Mouse (Mus musculus) midbrain, embryonic 12.5 days (tissue): ENCODE results near the gene Plekhm3. TPM values are rescaled to one million over a fixed set of nuclear protein-coding genes. Genes with fewer than 3 reads are reported as not detected.
A peak's percentile ranks its signal among the peaks of the same experiment; 100 is the strongest.

Source experiments
- ATAC-seq: fragments of 200-750 bp; cut with Nextera tagmentation; 2 replicates; pipeline ENCODE4 v1.8.0; 2017; ENCODE audit warnings: low read depth, moderate TSS enrichment, moderate library complexity; ENCODE audit not compliant: low FRiP score
- H3K27ac ChIP-seq: fragments of 300-500 bp; sonication (generic); replicated peaks from 2 replicates; pipeline ENCODE4 v1.5.1; 2016; ENCODE audit warnings: mild to moderate bottlenecking
- H3K27me3 ChIP-seq: fragments of 300-500 bp; sonication (generic); 2 replicates; pipeline ENCODE4 v1.6.1; 2016; ENCODE audit warnings: mild to moderate bottlenecking
- H3K36me3 ChIP-seq: fragments of 300-500 bp; sonication (generic); 2 replicates; pipeline ENCODE4 v1.6.1; 2016
- H3K4me1 ChIP-seq: fragments of 300-500 bp; sonication (generic); 2 replicates; pipeline ENCODE4 v1.6.1; 2016
- H3K4me2 ChIP-seq: fragments of 300-500 bp; sonication (generic); replicated peaks from 2 replicates; pipeline ENCODE4 v1.6.1; 2016; ENCODE audit warnings: mild to moderate bottlenecking, moderate library complexity
- H3K4me3 ChIP-seq: fragments of 300-500 bp; sonication (generic); 2 replicates; pipeline ENCODE4 v1.5.1; 2016; ENCODE audit warnings: mild to moderate bottlenecking
- H3K9ac ChIP-seq: fragments of 300-500 bp; sonication (generic); replicated peaks from 2 replicates; pipeline ENCODE4 v1.6.1; 2016; ENCODE audit warnings: mild to moderate bottlenecking, moderate library complexity
- H3K9me3 ChIP-seq: fragments of 300-500 bp; sonication (generic); 2 replicates; pipeline ENCODE4 v1.6.1; 2016; ENCODE audit warnings: mild to moderate bottlenecking
- WGBS: fragments of 180-500 bp; shearing (Covaris S2); methylation state at CpG from one replicate; pipeline ENCODE4 v1.1.7; 2016; 5-methylcytosine and 5-hydroxymethylcytosine counted together
- polyA plus RNA-seq: library from polyadenylated mRNA; unstranded; fragments of >200 nt; fragmentation: Nextera tagmentation; extraction: Ambion mirVana; gene quantifications from 2 replicates; pipeline ENCODE4 v1.2.1, GENCODE M21; 2016

Plekhm3 gene
- polyA plus RNA-seq, 1 experiment from 2014 or later = 13.1 TPM

GRCm38 (mm10) chr1:64867684-64868083 lies 88.9 kb downstream of the Plekhm3 start:
- no peaks in the 10 kb centered on the region for H3K9me3 ChIP-seq
- H3K9ac ChIP-seq = no peak overlapping the region
- no peak overlapping the region for H3K4me2 ChIP-seq
- no peak overlapping the region for H3K27ac ChIP-seq
- ATAC-seq = no peak
- H3K36me3 ChIP-seq = no peaks in the 10 kb centered on the region
- H3K4me1 ChIP-seq = no peaks in the 10 kb centered on the region
- no peaks in the 10 kb centered on the region for H3K27me3 ChIP-seq
- 81% methylated on average over 4 of the region's 4 CpGs for WGBS
- no peak overlapping the region for H3K4me3 ChIP-seq

GRCm38 (mm10) chr1:64866140-64866539 lies 90.5 kb downstream of the Plekhm3 start:
- no peak overlapping the region for H3K9ac ChIP-seq
- no peaks in the 10 kb centered on the region for H3K4me1 ChIP-seq
- H3K36me3 ChIP-seq = no peaks in the 10 kb centered on the region
- H3K27ac ChIP-seq = no peak overlapping the region
- ATAC-seq = no peak
- H3K4me2 ChIP-seq = no peak overlapping the region
- H3K27me3 ChIP-seq = no peaks in the 10 kb centered on the region
- 73% methylated on average over 1 of the region's 1 CpGs for WGBS
- H3K9me3 ChIP-seq = no peaks in the 10 kb centered on the region
- no peak overlapping the region for H3K4me3 ChIP-seq

- no peak overlapping the region for H3K27ac ChIP-seq
- no peaks in the 10 kb centered on the region for H3K9me3 ChIP-seq
- no peaks in the 10 kb centered on the region for H3K4me1 ChIP-seq
- H3K4me2 ChIP-seq = no peak overlapping the region
- no peak overlapping the region for H3K9ac ChIP-seq
- WGBS = 95% methylated on average over 11 of the region's 11 CpGs
- no peaks in the 10 kb centered on the region for H3K27me3 ChIP-seq
- H3K4me3 ChIP-seq = no peak overlapping the region
- ATAC-seq = no peak
- no peaks in the 10 kb centered on the region for H3K36me3 ChIP-seq
Observed at GRCm38 (mm10) chr1:64860235-64860920, 96.2 kb downstream of the Plekhm3 start.

- Histone ChIP-seq H3K4me2 (no peak overlapping the region), H3K9ac (no peak overlapping the region), H3K9me3 (no peaks in the 10 kb centered on the region), H3K36me3 (no peaks in the 10 kb centered on the region), H3K27ac (no peak overlapping the region), H3K4me1 (peaks cover 2% of the 10 kb centered on the region; the same call in 1 of the 2 replicates), H3K4me3 (no peak overlapping the region), H3K27me3 (no peaks in the 10 kb centered on the region)
- ATAC-seq = no peak
- WGBS = 95% methylated on average over 5 of the region's 5 CpGs
Observed at GRCm38 (mm10) chr1:64859826-64860225, 96.8 kb downstream of the Plekhm3 start.

GRCm38 (mm10) chr1:64854835-64855234 lies 101.8 kb downstream of the Plekhm3 start:
- Histone ChIP-seq H3K27ac (no peak overlapping the region), H3K27me3 (no peaks in the 10 kb centered on the region), H3K4me3 (no peak overlapping the region), H3K4me2 (no peak overlapping the region), H3K9me3 (no peaks in the 10 kb centered on the region), H3K4me1 (peaks cover 30% of the 10 kb centered on the region), H3K9ac (no peak overlapping the region), H3K36me3 (no peaks in the 10 kb centered on the region)
- 72% methylated on average over 5 of the region's 5 CpGs for WGBS
- no peak for ATAC-seq

- peak; percentile 92 for ATAC-seq
- no peak overlapping the region for H3K4me3 ChIP-seq
- WGBS = 21% methylated on average over 5 of the region's 5 CpGs
- H3K9ac ChIP-seq = no peak overlapping the region
- H3K4me1 ChIP-seq = peaks cover 37% of the 10 kb centered on the region
- no peaks in the 10 kb centered on the region for H3K9me3 ChIP-seq
- H3K36me3 ChIP-seq = no peaks in the 10 kb centered on the region
- no peaks in the 10 kb centered on the region for H3K27me3 ChIP-seq
- H3K27ac ChIP-seq = peak overlapping the region; percentile 43; the same call in 1 of the 2 replicates
- no peak overlapping the region for H3K4me2 ChIP-seq
Observed at GRCm38 (mm10) chr1:64853738-64854730, 102.6 kb downstream of the Plekhm3 start.

GRCm38 (mm10) chr1:64853244-64853643 lies 103.4 kb downstream of the Plekhm3 start:
- no peaks in the 10 kb centered on the region for H3K36me3 ChIP-seq
- no peak overlapping the region for H3K4me3 ChIP-seq
- no peak for ATAC-seq
- 70% methylated on average over 2 of the region's 2 CpGs for WGBS
- H3K4me2 ChIP-seq = no peak overlapping the region
- H3K27ac ChIP-seq = no peak overlapping the region; the same call in 1 of the 2 replicates
- H3K4me1 ChIP-seq = peaks cover 44% of the 10 kb centered on the region
- H3K9me3 ChIP-seq = no peaks in the 10 kb centered on the region
- H3K27me3 ChIP-seq = no peaks in the 10 kb centered on the region
- H3K9ac ChIP-seq = no peak overlapping the region

- WGBS = 58% methylated on average over 2 of the region's 2 CpGs
- H3K4me1 ChIP-seq = peaks cover 53% of the 10 kb centered on the region
- no peaks in the 10 kb centered on the region for H3K36me3 ChIP-seq
Observed at GRCm38 (mm10) chr1:64852272-64852671, 104.4 kb downstream of the Plekhm3 start.

GRCm38 (mm10) chr1:64850345-64850744 lies 106.3 kb downstream of the Plekhm3 start:
- Histone ChIP-seq H3K27me3 (no peaks in the 10 kb centered on the region), H3K36me3 (no peaks in the 10 kb centered on the region), H3K4me2 (no peak overlapping the region), H3K9ac (no peak overlapping the region), H3K27ac (no peak overlapping the region), H3K4me3 (no peak overlapping the region), H3K4me1 (peaks cover 53% of the 10 kb centered on the region), H3K9me3 (no peaks in the 10 kb centered on the region)
- ATAC-seq = no peak
- WGBS = 80% methylated on average over 2 of the region's 2 CpGs

More at GRCm38 (mm10) chr1:64852272-64852671, 104.4 kb downstream of the Plekhm3 start:
- ATAC-seq = no peak
- Histone ChIP-seq H3K27ac (no peak overlapping the region), H3K9me3 (no peaks in the 10 kb centered on the region), H3K27me3 (no peaks in the 10 kb centered on the region), H3K4me2 (no peak overlapping the region), H3K9ac (no peak overlapping the region), H3K4me3 (no peak overlapping the region)

- no peaks in the 10 kb centered on the region for H3K9me3 ChIP-seq
- H3K9ac ChIP-seq = no peak overlapping the region
- H3K4me2 ChIP-seq = no peak overlapping the region
- no peaks in the 10 kb centered on the region for H3K36me3 ChIP-seq
- H3K27me3 ChIP-seq = no peaks in the 10 kb centered on the region
- no peak overlapping the region for H3K27ac ChIP-seq
- ATAC-seq = no peak
- WGBS = 40% methylated on average over 1 of the region's 1 CpGs
- H3K4me1 ChIP-seq = peaks cover 42% of the 10 kb centered on the region
- H3K4me3 ChIP-seq = no peak overlapping the region
Observed at GRCm38 (mm10) chr1:64848996-64849395, 107.6 kb downstream of the Plekhm3 start.

- ATAC-seq = no peak
- H3K4me1 ChIP-seq = peaks cover 33% of the 10 kb centered on the region
- no peak overlapping the region for H3K4me3 ChIP-seq
- no peak overlapping the region for H3K9ac ChIP-seq
- H3K27ac ChIP-seq = no peak overlapping the region
- H3K4me2 ChIP-seq = no peak overlapping the region
- H3K9me3 ChIP-seq = no peaks in the 10 kb centered on the region
- no peaks in the 10 kb centered on the region for H3K27me3 ChIP-seq
- WGBS = 31% methylated on average over 7 of the region's 7 CpGs
- H3K36me3 ChIP-seq = no peaks in the 10 kb centered on the region
Observed at GRCm38 (mm10) chr1:64848081-64848480, 108.5 kb downstream of the Plekhm3 start.

- Histone ChIP-seq H3K9ac (no peak overlapping the region), H3K27ac (no peak overlapping the region), H3K4me3 (no peak overlapping the region), H3K4me1 (peaks cover 32% of the 10 kb centered on the region), H3K9me3 (no peaks in the 10 kb centered on the region), H3K27me3 (no peaks in the 10 kb centered on the region), H3K36me3 (no peaks in the 10 kb centered on the region), H3K4me2 (no peak overlapping the region)
- no peak for ATAC-seq
Observed at GRCm38 (mm10) chr1:64847565-64847964, 109.1 kb downstream of the Plekhm3 start.
